Mouse (Mus musculus): Measurements from ENCODE around the gene Ramp2.

- no peak for TF ChIP-seq CTCF (IDR thresholded peaks at IDR 0.05; ENCODE audit: low read depth)
- TF ChIP-seq EP300 (optimal IDR thresholded peaks at IDR 0.05), result no peak
These were observed 15.1 kb downstream of the Ramp2 start for GRCm38 (mm10) chr11:101260826-101261380.

Measured in stomach, postnatal 0 days (tissue).